Mouse (Mus musculus): ENCODE data around the gene Fam166b.

The Fam166b gene

GRCm38 (mm10) chr4:43427501-43428179 lies 1.3 kb downstream of the Fam166b start:
- DNase-seq, result no peak

GRCm38 (mm10) chr4:43426487-43426886 lies 2.4 kb downstream of the Fam166b start:
- no peak for DNase-seq

- DNase-seq, result no peak
Measured at GRCm38 (mm10) chr4:43425648-43426380, 3.1 kb downstream of the Fam166b start.

GRCm38 (mm10) chr4:43425197-43425596 lies 3.7 kb downstream of the Fam166b start:
- DNase-seq, result no peak

- DNase-seq, result no peak
Measured at GRCm38 (mm10) chr4:43424072-43424471, 4.9 kb downstream of the Fam166b start.

GRCm38 (mm10) chr4:43423267-43423934 lies 5.5 kb downstream of the Fam166b start:
- no peak for DNase-seq

GRCm38 (mm10) chr4:43421632-43422240 lies 7.2 kb downstream of the Fam166b start:
- peak; percentile 3 for DNase-seq

- peak; percentile 91 for DNase-seq
Measured at GRCm38 (mm10) chr4:43420305-43420704, 8.6 kb downstream of the Fam166b start.

GRCm38 (mm10) chr4:43419801-43420281 lies 9.1 kb downstream of the Fam166b start:
- no peak for DNase-seq

GRCm38 (mm10) chr4:43418973-43419656 lies 9.8 kb downstream of the Fam166b start:
- peak; percentile 50 for DNase-seq

GRCm38 (mm10) chr4:43418450-43418849 lies 10.5 kb downstream of the Fam166b start:
- DNase-seq, result no peak

GRCm38 (mm10) chr4:43417269-43418062 lies 11.5 kb downstream of the Fam166b start:
- no peak for DNase-seq

GRCm38 (mm10) chr4:43416071-43416490 lies 12.9 kb downstream of the Fam166b start:
- DNase-seq, result no peak

- no peak for DNase-seq
Measured at GRCm38 (mm10) chr4:43415221-43416070, 13.5 kb downstream of the Fam166b start.

GRCm38 (mm10) chr4:43414761-43415160 lies 14.2 kb downstream of the Fam166b start:
- DNase-seq, result no peak

- no peak for DNase-seq
Measured at GRCm38 (mm10) chr4:43407071-43407920, 21.6 kb downstream of the Fam166b start.

GRCm38 (mm10) chr4:43406162-43406971 lies 22.6 kb downstream of the Fam166b start:
- peak; percentile 96 for DNase-seq

- no peak for DNase-seq
Measured at GRCm38 (mm10) chr4:43404697-43405096, 24.2 kb downstream of the Fam166b start.

GRCm38 (mm10) chr4:43402212-43402611 lies 26.7 kb downstream of the Fam166b start:
- DNase-seq, result no peak
